Mouse (Mus musculus) kidney, embryonic 15.5 days (tissue): Measurements from ENCODE around the gene Rgs10. TPM values are rescaled to one million over a fixed set of nuclear protein-coding genes. Genes with fewer than 3 reads are reported as not detected.

Experiments
- ATAC-seq: fragments of 200-750 bp; cut with Nextera tagmentation; replicated peaks from 2 replicates; pipeline ENCODE4 v1.8.0; 2017; ENCODE audit warnings: moderate TSS enrichment; ENCODE audit not compliant: low FRiP score
- H3K27ac ChIP-seq: fragments of 300-500 bp; sonication (generic); 2 replicates; pipeline ENCODE4 v1.5.1; 2015; ENCODE audit warnings: mild to moderate bottlenecking, inconsistent platforms
- H3K27me3 ChIP-seq: fragments of 300-500 bp; sonication (generic); 2 replicates; pipeline ENCODE4 v1.6.1; 2015; ENCODE audit warnings: inconsistent platforms
- H3K36me3 ChIP-seq: fragments of 300-500 bp; sonication (generic); 2 replicates; pipeline ENCODE4 v1.6.1; 2015; ENCODE audit warnings: inconsistent platforms
- H3K4me1 ChIP-seq: fragments of 300-500 bp; sonication (generic); 2 replicates; pipeline ENCODE4 v1.6.1; 2015; ENCODE audit warnings: inconsistent platforms
- H3K4me2 ChIP-seq: fragments of 300-500 bp; sonication (generic); 2 replicates; pipeline ENCODE4 v1.6.1; 2015; ENCODE audit warnings: moderate library complexity, mild to moderate bottlenecking, inconsistent platforms
- H3K4me3 ChIP-seq: fragments of 300-500 bp; sonication (generic); replicated peaks from 2 replicates; pipeline ENCODE4 v1.5.1; 2015; ENCODE audit warnings: mild to moderate bottlenecking, inconsistent platforms
- H3K9ac ChIP-seq: fragments of 300-500 bp; sonication (generic); 2 replicates; pipeline ENCODE4 v1.6.1; 2015; ENCODE audit warnings: mild to moderate bottlenecking, inconsistent platforms
- H3K9me3 ChIP-seq: fragments of 300-500 bp; sonication (generic); replicated peaks from 2 replicates; pipeline ENCODE4 v1.6.1; 2016; ENCODE audit warnings: inconsistent platforms
- WGBS: fragments of 180-500 bp; shearing (Covaris S2); methylation state at CpG from one replicate; pipeline ENCODE4 v1.1.7; 2015; ENCODE audit warnings: mixed read lengths; 5-methylcytosine and 5-hydroxymethylcytosine counted together
- polyA plus RNA-seq: library from polyadenylated mRNA; unstranded; fragments of >200 nt; fragmentation: Nextera tagmentation; extraction: Ambion mirVana; gene quantifications from 2 replicates; pipeline ENCODE4 v1.2.1, GENCODE M21; 2015

Rgs10 gene
- polyA plus RNA-seq, 1 experiment from 2014 or later, result 5.8 TPM

GRCm38 (mm10) chr7:128403586-128403985 is 15.0 kb downstream of the Rgs10 start:
- Histone ChIP-seq H3K36me3 (0 out of 2 replicates have a peak, but pooled peaks cover 3% of the 10 kb centered on the region), H3K9me3 (no peaks in the 10 kb centered on the region), H3K27ac (no peak overlapping the region), H3K4me2 (no peak overlapping the region), H3K4me1 (no peaks in the 10 kb centered on the region), H3K9ac (no peak overlapping the region), H3K27me3 (no peaks in the 10 kb centered on the region), H3K4me3 (no peak overlapping the region)
- no peak for ATAC-seq
- WGBS, result 53% methylated on average over 6 of the region's 6 CpGs

- no peak overlapping the region for H3K27ac ChIP-seq
- WGBS, result 36% methylated on average over 10 of the region's 10 CpGs
- H3K9ac ChIP-seq, result no peak overlapping the region
- H3K36me3 ChIP-seq, result 0 out of 2 replicates have a peak, but pooled peaks cover 3% of the 10 kb centered on the region
- H3K9me3 ChIP-seq, result no peaks in the 10 kb centered on the region
- no peak for ATAC-seq
- no peak overlapping the region for H3K4me3 ChIP-seq
- H3K27me3 ChIP-seq, result no peaks in the 10 kb centered on the region
- H3K4me2 ChIP-seq, result no peak overlapping the region
- H3K4me1 ChIP-seq, result no peaks in the 10 kb centered on the region
These were observed 15.4 kb downstream of the Rgs10 start for GRCm38 (mm10) chr7:128403128-128403527.

GRCm38 (mm10) chr7:128402577-128402976 is 16.0 kb downstream of the Rgs10 start:
- ATAC-seq, result no peak
- no peaks in the 10 kb centered on the region for H3K27me3 ChIP-seq
- no peak overlapping the region for H3K9ac ChIP-seq
- no peak overlapping the region for H3K4me2 ChIP-seq
- WGBS, result 73% methylated on average over 8 of the region's 8 CpGs
- H3K4me1 ChIP-seq, result no peaks in the 10 kb centered on the region
- no peak overlapping the region for H3K27ac ChIP-seq
- H3K36me3 ChIP-seq, result 0 out of 2 replicates have a peak, but pooled peaks cover 3% of the 10 kb centered on the region
- no peak overlapping the region for H3K4me3 ChIP-seq
- H3K9me3 ChIP-seq, result no peaks in the 10 kb centered on the region

GRCm38 (mm10) chr7:128398664-128399063 is 19.9 kb downstream of the Rgs10 start:
- H3K4me1 ChIP-seq, result no peaks in the 10 kb centered on the region
- H3K27ac ChIP-seq, result no peak overlapping the region
- no peak for ATAC-seq
- 0 out of 2 replicates have a peak, but pooled peaks cover 3% of the 10 kb centered on the region for H3K36me3 ChIP-seq
- no peak overlapping the region for H3K9ac ChIP-seq
- H3K27me3 ChIP-seq, result no peaks in the 10 kb centered on the region
- 70% methylated on average over 4 of the region's 4 CpGs for WGBS
- no peak overlapping the region for H3K4me3 ChIP-seq
- no peaks in the 10 kb centered on the region for H3K9me3 ChIP-seq
- no peak overlapping the region for H3K4me2 ChIP-seq

GRCm38 (mm10) chr7:128397066-128397465 is 21.5 kb downstream of the Rgs10 start:
- Histone ChIP-seq H3K27me3 (no peaks in the 10 kb centered on the region), H3K9ac (no peak overlapping the region), H3K4me2 (no peak overlapping the region), H3K4me1 (peaks cover 9% of the 10 kb centered on the region), H3K27ac (no peak overlapping the region), H3K9me3 (no peaks in the 10 kb centered on the region), H3K4me3 (no peak overlapping the region), H3K36me3 (0 out of 2 replicates have a peak, but pooled peaks cover 3% of the 10 kb centered on the region)
- ATAC-seq, result no peak
- 70% methylated on average over 2 of the region's 2 CpGs for WGBS

GRCm38 (mm10) chr7:128393756-128394155 is 24.8 kb downstream of the Rgs10 start:
- no peaks in the 10 kb centered on the region for H3K27me3 ChIP-seq
- ATAC-seq, result no peak
- peaks cover 30% of the 10 kb centered on the region for H3K4me1 ChIP-seq
- WGBS, result 58% methylated on average over 4 of the region's 4 CpGs
- H3K4me3 ChIP-seq, result no peak overlapping the region
- H3K9me3 ChIP-seq, result no peaks in the 10 kb centered on the region
- no peak overlapping the region for H3K27ac ChIP-seq
- no peaks in the 10 kb centered on the region for H3K36me3 ChIP-seq
- H3K4me2 ChIP-seq, result no peak overlapping the region
- H3K9ac ChIP-seq, result no peak overlapping the region

GRCm38 (mm10) chr7:128392972-128393314 is 25.6 kb downstream of the Rgs10 start:
- Histone ChIP-seq H3K4me3 (no peak overlapping the region), H3K27ac (no peak overlapping the region), H3K4me1 (peaks cover 31% of the 10 kb centered on the region), H3K27me3 (no peaks in the 10 kb centered on the region), H3K4me2 (no peak overlapping the region), H3K36me3 (no peaks in the 10 kb centered on the region), H3K9ac (no peak overlapping the region), H3K9me3 (no peaks in the 10 kb centered on the region)
- no peak for ATAC-seq
- WGBS, result 39% methylated on average over 5 of the region's 5 CpGs

- Histone ChIP-seq H3K4me1 (peaks cover 31% of the 10 kb centered on the region), H3K36me3 (no peaks in the 10 kb centered on the region), H3K4me2 (no peak overlapping the region), H3K27ac (no peak overlapping the region), H3K9ac (no peak overlapping the region), H3K4me3 (no peak overlapping the region), H3K9me3 (no peaks in the 10 kb centered on the region), H3K27me3 (no peaks in the 10 kb centered on the region)
- ATAC-seq, result 0 out of 2 replicates have a peak, but pooled peaks have one; percentile 43
- WGBS, result 76% methylated on average over 18 of the region's 18 CpGs
These were observed 26.2 kb downstream of the Rgs10 start for GRCm38 (mm10) chr7:128392071-128392971.

GRCm38 (mm10) chr7:128391267-128392057 is 27.1 kb downstream of the Rgs10 start:
- ATAC-seq, result no peak
- Histone ChIP-seq H3K4me3 (no peak overlapping the region), H3K9me3 (no peaks in the 10 kb centered on the region), H3K36me3 (no peaks in the 10 kb centered on the region), H3K27me3 (no peaks in the 10 kb centered on the region), H3K4me1 (peaks cover 31% of the 10 kb centered on the region), H3K9ac (no peak overlapping the region), H3K4me2 (no peak overlapping the region), H3K27ac (no peak overlapping the region)
- WGBS, result 36% methylated on average over 12 of the region's 12 CpGs

- 26% methylated on average over 7 of the region's 7 CpGs for WGBS
These were observed 29.6 kb downstream of the Rgs10 start for GRCm38 (mm10) chr7:128388968-128389367.

GRCm38 (mm10) chr7:128383726-128384463 is 34.7 kb downstream of the Rgs10 start:
- no peaks in the 10 kb centered on the region for H3K36me3 ChIP-seq
- 67% methylated on average over 10 of the region's 10 CpGs for WGBS
- no peak overlapping the region for H3K4me3 ChIP-seq
- H3K9ac ChIP-seq, result no peak overlapping the region
- H3K4me2 ChIP-seq, result no peak overlapping the region
- H3K9me3 ChIP-seq, result no peaks in the 10 kb centered on the region
- H3K27ac ChIP-seq, result no peak overlapping the region
- no peaks in the 10 kb centered on the region for H3K27me3 ChIP-seq
- no peak for ATAC-seq
- peaks cover 13% of the 10 kb centered on the region for H3K4me1 ChIP-seq

More at GRCm38 (mm10) chr7:128388968-128389367, 29.6 kb downstream of the Rgs10 start:
- Histone ChIP-seq H3K36me3 (no peaks in the 10 kb centered on the region), H3K4me3 (no peak overlapping the region), H3K27ac (peak overlapping the region; percentile 27; the same call in 1 of the 2 replicates), H3K9ac (no peak overlapping the region), H3K4me2 (no peak overlapping the region), H3K27me3 (no peaks in the 10 kb centered on the region), H3K4me1 (peaks cover 31% of the 10 kb centered on the region), H3K9me3 (no peaks in the 10 kb centered on the region)
- ATAC-seq, result 0 out of 2 replicates have a peak, but pooled peaks have one; percentile 22
